Mouse (Mus musculus): Measurements from ENCODE around the gene Avl9. TPM values are rescaled to one million over a fixed set of nuclear protein-coding genes. Genes with fewer than 3 reads are reported as not detected.

Avl9 gene
- polyA plus RNA-seq, 1 experiment from 2014 or later, result 50.0 TPM

DNA sequence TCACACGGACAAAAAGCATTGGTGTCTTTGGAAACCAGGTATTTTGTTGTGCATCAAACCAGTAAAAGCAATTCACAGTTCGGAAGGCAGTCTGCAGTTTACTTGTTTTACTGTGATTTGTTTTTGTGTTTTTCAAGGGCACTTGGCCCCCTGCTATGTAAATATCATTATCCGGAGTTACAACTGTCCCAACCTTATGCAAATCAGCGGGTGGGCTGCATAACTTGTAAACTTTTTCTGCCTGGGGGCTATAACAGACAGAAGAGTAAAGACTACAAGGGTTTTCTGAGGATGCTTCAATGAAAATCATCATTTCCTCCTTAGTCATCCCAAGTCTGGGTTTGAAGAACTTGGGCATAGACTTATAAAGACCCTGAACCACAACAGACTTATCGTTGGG is 64.9 kb downstream of the Avl9 start:
- no peak for ATAC-seq (ENCODE audit: low read depth)

DNA sequence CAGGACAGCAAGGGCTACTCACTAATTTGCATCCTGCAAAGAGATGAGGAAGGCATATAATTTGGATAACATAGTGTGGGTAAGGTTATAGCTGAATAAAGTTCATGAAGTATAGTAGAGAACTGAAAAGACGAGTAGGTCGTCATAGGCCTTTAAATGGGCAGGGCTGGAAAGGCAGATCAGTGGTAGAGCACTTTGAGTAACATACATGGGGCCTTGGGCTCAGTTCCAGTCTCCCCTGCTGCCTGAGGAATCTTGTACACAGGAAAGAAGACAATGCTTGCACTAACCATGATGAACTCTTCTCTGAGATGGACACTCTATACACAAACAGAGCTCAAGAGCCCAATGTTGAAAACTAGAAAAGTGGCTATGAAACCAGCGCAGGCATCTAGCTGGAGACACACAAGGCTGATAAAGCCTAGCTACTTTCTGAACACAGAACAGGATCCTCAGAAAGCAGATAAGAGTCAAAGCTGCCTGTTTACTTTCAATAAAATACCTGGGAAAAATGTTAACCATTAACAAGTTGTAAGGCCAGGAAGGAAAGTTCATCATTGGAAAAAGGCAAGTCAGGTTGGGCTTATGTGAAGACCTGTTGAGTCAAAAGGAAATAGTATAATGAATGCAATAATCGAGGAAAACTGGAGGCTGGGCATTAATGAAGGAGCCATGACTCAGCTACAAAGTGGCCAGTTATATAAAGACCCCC is 69.0 kb downstream of the Avl9 start:
- Histone ChIP-seq H3K9ac (replicated peaks; ENCODE audit: low read depth, low read length) (no peak overlapping the region), H3K4me1 (ENCODE audit: control insufficient read depth, insufficient read depth, low read length) (no peaks in the 10 kb centered on the region), H3K36me3 (ENCODE audit: control insufficient read depth, insufficient read depth, low read length) (peaks cover 12% of the 10 kb centered on the region; the same call in 1 of the 2 replicates), H3K27ac (ENCODE audit: low read depth, low read length) (no peak overlapping the region), H3K4me2 (ENCODE audit: low read depth, low read length) (no peak overlapping the region), H3K27me3 (ENCODE audit: control insufficient read depth, insufficient read depth, low read length) (no peaks in the 10 kb centered on the region), H3K9me3 (ENCODE audit: control insufficient read depth, low read length) (no peaks in the 10 kb centered on the region), H3K4me3 (ENCODE audit: low read depth, low read length) (no peak overlapping the region)
- 93% methylated on average over 4 of the region's 4 CpGs for WGBS
- ATAC-seq (ENCODE audit: low read depth), result no peak

More for the DNA sequence above, 64.9 kb downstream of the Avl9 start:
- 94% methylated on average over 5 of the region's 5 CpGs for WGBS
- no peak overlapping the region for H3K4me2 ChIP-seq (ENCODE audit: low read depth, low read length)
- no peaks in the 10 kb centered on the region for H3K27me3 ChIP-seq (ENCODE audit: control insufficient read depth, insufficient read depth, low read length)
- H3K4me3 ChIP-seq (ENCODE audit: low read depth, low read length), result no peak overlapping the region
- no peak overlapping the region for H3K27ac ChIP-seq (ENCODE audit: low read depth, low read length)
- peaks cover 18% of the 10 kb centered on the region; the same call in 1 of the 2 replicates for H3K36me3 ChIP-seq (ENCODE audit: control insufficient read depth, insufficient read depth, low read length)
- no peaks in the 10 kb centered on the region for H3K9me3 ChIP-seq (ENCODE audit: control insufficient read depth, low read length)
- H3K9ac ChIP-seq (replicated peaks; ENCODE audit: low read depth, low read length), result no peak overlapping the region
- no peaks in the 10 kb centered on the region for H3K4me1 ChIP-seq (ENCODE audit: control insufficient read depth, insufficient read depth, low read length)

GRCm38 (mm10) chr6:56785068-56785467 is 70.4 kb downstream of the Avl9 start:
- Histone ChIP-seq H3K27me3 (ENCODE audit: control insufficient read depth, insufficient read depth, low read length) (no peaks in the 10 kb centered on the region), H3K27ac (ENCODE audit: low read depth, low read length) (no peak overlapping the region), H3K4me2 (ENCODE audit: low read depth, low read length) (no peak overlapping the region), H3K36me3 (ENCODE audit: control insufficient read depth, insufficient read depth, low read length) (peaks cover 4% of the 10 kb centered on the region; the same call in 1 of the 2 replicates), H3K4me1 (ENCODE audit: control insufficient read depth, insufficient read depth, low read length) (no peaks in the 10 kb centered on the region), H3K9me3 (ENCODE audit: control insufficient read depth, low read length) (no peaks in the 10 kb centered on the region), H3K4me3 (ENCODE audit: low read depth, low read length) (no peak overlapping the region), H3K9ac (replicated peaks; ENCODE audit: low read depth, low read length) (no peak overlapping the region)
- ATAC-seq (ENCODE audit: low read depth), result no peak
- WGBS, result 91% methylated on average over 5 of the region's 5 CpGs

DNA sequence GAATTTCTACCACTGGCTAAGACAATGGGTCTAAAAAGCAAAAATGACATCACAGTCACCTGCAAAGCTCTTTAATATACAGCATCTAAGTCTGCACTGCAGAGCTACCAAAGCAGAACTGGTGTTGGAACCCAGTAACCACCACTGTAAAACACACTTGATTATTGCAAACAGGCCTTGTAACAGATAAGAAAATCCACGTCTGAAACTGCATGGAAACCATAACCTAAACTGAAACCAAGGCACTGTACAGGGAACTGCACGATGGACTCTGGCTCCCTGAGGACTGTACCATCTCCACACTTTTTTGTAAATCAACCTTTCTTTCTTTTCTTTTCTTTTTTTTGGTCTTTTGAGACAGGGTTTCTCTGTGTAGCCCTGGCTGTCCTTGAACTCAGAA is 73.0 kb downstream of the Avl9 start:
- no peak overlapping the region for H3K4me2 ChIP-seq (ENCODE audit: low read depth, low read length)
- H3K4me1 ChIP-seq (ENCODE audit: control insufficient read depth, insufficient read depth, low read length), result no peaks in the 10 kb centered on the region
- H3K9me3 ChIP-seq (ENCODE audit: control insufficient read depth, low read length), result no peaks in the 10 kb centered on the region
- no peak overlapping the region for H3K27ac ChIP-seq (ENCODE audit: low read depth, low read length)
- no peak for ATAC-seq (ENCODE audit: low read depth)
- H3K4me3 ChIP-seq (ENCODE audit: low read depth, low read length), result no peak overlapping the region
- no peak overlapping the region for H3K9ac ChIP-seq (replicated peaks; ENCODE audit: low read depth, low read length)
- no peaks in the 10 kb centered on the region for H3K27me3 ChIP-seq (ENCODE audit: control insufficient read depth, insufficient read depth, low read length)
- H3K36me3 ChIP-seq (ENCODE audit: control insufficient read depth, insufficient read depth, low read length), result peaks cover 4% of the 10 kb centered on the region; the same call in 1 of the 2 replicates
- 91% methylated on average over 2 of the region's 2 CpGs for WGBS

DNA sequence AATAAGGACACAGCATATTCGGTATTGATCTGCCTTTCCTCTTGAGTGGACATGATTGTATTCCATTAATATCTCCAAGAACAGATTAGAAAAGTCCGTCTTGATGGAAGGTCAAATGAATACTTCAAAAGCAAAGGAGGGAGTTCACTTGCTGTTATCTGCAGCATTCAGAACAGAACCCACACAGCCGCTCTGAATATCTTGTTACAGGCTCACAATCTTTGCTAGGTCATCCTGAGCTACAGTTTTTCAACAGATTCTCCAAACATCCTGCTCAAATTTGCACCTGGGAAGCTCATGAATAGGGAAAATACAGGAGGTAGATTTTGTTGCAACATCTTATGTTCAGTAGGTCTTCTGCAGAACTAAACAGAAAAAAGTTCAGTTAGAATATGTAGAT is 74.6 kb downstream of the Avl9 start:
- peaks cover 4% of the 10 kb centered on the region; the same call in 1 of the 2 replicates for H3K36me3 ChIP-seq (ENCODE audit: control insufficient read depth, insufficient read depth, low read length)
- no peaks in the 10 kb centered on the region for H3K4me1 ChIP-seq (ENCODE audit: control insufficient read depth, insufficient read depth, low read length)
- H3K9ac ChIP-seq (replicated peaks; ENCODE audit: low read depth, low read length), result no peak overlapping the region
- 88% methylated on average over 3 of the region's 3 CpGs for WGBS
- H3K27me3 ChIP-seq (ENCODE audit: control insufficient read depth, insufficient read depth, low read length), result no peaks in the 10 kb centered on the region
- no peaks in the 10 kb centered on the region for H3K9me3 ChIP-seq (ENCODE audit: control insufficient read depth, low read length)
- no peak for ATAC-seq (ENCODE audit: low read depth)
- no peak overlapping the region for H3K4me3 ChIP-seq (ENCODE audit: low read depth, low read length)
- H3K27ac ChIP-seq (ENCODE audit: low read depth, low read length), result no peak overlapping the region
- no peak overlapping the region for H3K4me2 ChIP-seq (ENCODE audit: low read depth, low read length)

- Histone ChIP-seq H3K4me2 (ENCODE audit: low read depth, low read length) (peak overlapping the region; percentile 57; the same call in 1 of the 2 replicates), H3K27ac (ENCODE audit: low read depth, low read length) (no peak overlapping the region), H3K9me3 (ENCODE audit: control insufficient read depth, low read length) (no peaks in the 10 kb centered on the region), H3K36me3 (ENCODE audit: control insufficient read depth, insufficient read depth, low read length) (no peaks in the 10 kb centered on the region), H3K4me3 (ENCODE audit: low read depth, low read length) (no peak overlapping the region), H3K27me3 (ENCODE audit: control insufficient read depth, insufficient read depth, low read length) (no peaks in the 10 kb centered on the region), H3K4me1 (ENCODE audit: control insufficient read depth, insufficient read depth, low read length) (peaks cover 18% of the 10 kb centered on the region), H3K9ac (replicated peaks; ENCODE audit: low read depth, low read length) (no peak overlapping the region)
- ATAC-seq (ENCODE audit: low read depth), result no peak
- 86% methylated on average over 5 of the region's 5 CpGs for WGBS
These were observed 80.1 kb downstream of the Avl9 start for GRCm38 (mm10) chr6:56794834-56795233.

DNA sequence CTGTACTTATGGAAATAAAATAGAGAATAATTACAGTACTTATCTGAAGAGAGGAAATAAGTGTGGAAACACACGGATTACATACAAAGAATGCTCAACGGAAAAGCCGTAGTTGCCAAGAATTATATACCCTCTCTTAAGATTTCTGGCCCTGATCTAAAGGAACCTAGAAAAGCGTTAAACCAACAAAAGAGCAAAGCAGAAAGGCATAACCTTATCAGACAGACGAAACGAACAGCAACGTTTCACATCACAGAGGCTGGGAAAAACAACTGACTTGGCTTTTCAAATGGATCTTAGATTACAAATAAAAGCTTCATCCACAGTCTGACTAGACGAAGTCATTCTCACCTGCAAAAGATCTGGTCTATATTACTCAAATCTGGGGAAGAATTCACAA is 81.5 kb downstream of the Avl9 start:
- Histone ChIP-seq H3K4me2 (ENCODE audit: low read depth, low read length) (peak overlapping the region; percentile 57), H3K9me3 (ENCODE audit: control insufficient read depth, low read length) (no peaks in the 10 kb centered on the region), H3K27me3 (ENCODE audit: control insufficient read depth, insufficient read depth, low read length) (no peaks in the 10 kb centered on the region), H3K9ac (replicated peaks; ENCODE audit: low read depth, low read length) (peak overlapping the region; percentile 95; the same call in 1 of the 2 replicates), H3K36me3 (ENCODE audit: control insufficient read depth, insufficient read depth, low read length) (no peaks in the 10 kb centered on the region), H3K4me1 (ENCODE audit: control insufficient read depth, insufficient read depth, low read length) (peaks cover 18% of the 10 kb centered on the region), H3K4me3 (ENCODE audit: low read depth, low read length) (peak overlapping the region; percentile 77), H3K27ac (ENCODE audit: low read depth, low read length) (no peak overlapping the region; the same call in 1 of the 2 replicates)
- no peak for ATAC-seq (ENCODE audit: low read depth)
- 7% methylated on average over 8 of the region's 8 CpGs for WGBS

- H3K27me3 ChIP-seq (ENCODE audit: control insufficient read depth, insufficient read depth, low read length), result no peaks in the 10 kb centered on the region
- peaks cover 18% of the 10 kb centered on the region for H3K4me1 ChIP-seq (ENCODE audit: control insufficient read depth, insufficient read depth, low read length)
- peak overlapping the region; percentile 95 for H3K9ac ChIP-seq (replicated peaks; ENCODE audit: low read depth, low read length)
- under 1% methylated on average over 16 of the region's 16 CpGs for WGBS
- H3K4me3 ChIP-seq (ENCODE audit: low read depth, low read length), result peak overlapping the region; percentile 77
- no peaks in the 10 kb centered on the region for H3K9me3 ChIP-seq (ENCODE audit: control insufficient read depth, low read length)
- no peaks in the 10 kb centered on the region for H3K36me3 ChIP-seq (ENCODE audit: control insufficient read depth, insufficient read depth, low read length)
- H3K27ac ChIP-seq (ENCODE audit: low read depth, low read length), result peak overlapping the region; percentile 99
- H3K4me2 ChIP-seq (ENCODE audit: low read depth, low read length), result peak overlapping the region; percentile 57
- ATAC-seq (ENCODE audit: low read depth), result peak; percentile 18
These were observed 82.0 kb downstream of the Avl9 start for GRCm38 (mm10) chr6:56796668-56797141.

DNA sequence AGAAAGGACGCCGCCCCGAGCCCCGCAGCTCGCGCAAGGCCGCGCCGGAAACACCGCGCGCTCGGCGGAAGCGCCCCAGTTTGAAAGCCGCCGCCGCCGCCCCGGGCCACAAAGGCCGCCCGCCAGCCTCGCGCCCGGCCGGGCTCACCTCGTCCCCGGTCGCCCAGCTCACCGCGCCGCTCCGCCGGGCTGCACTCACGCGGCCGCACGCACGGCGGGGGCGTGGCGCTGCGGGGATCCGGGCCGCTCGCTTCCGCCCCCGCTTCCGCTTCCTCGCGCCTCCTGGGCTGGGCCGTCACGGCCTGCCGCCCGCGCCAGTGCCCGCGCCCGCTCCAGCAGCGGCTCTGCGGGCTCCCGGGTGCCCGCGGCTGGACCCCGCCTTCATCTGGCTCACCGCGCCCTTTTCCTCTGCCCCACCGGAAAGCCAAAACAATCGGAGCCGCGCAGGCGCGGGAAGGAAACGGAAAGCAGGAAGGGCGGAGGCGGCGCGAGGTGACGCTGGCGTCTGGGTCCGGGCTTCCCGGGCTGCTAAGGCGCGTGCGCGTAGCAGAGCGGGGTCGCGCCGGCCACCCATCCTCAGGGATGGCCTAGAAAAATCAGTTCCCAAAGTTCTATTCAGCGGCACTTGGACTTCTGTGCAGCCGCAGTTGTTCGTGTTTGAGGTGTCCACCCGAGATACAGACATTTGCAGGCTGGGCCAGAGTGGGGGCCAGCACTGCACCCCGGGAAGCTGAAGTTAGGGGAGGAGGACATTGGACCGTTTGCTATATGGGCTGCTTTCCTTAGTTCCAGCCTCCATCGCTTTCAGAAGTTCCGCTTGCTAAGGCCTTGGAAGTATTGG is 82.8 kb downstream of the Avl9 start, which contains the start of gene Kbtbd2:
Gene Kbtbd2, minus strand, starts transcription at position 503 of the 841 bp plus-strand sequence.
- H3K9me3 ChIP-seq (ENCODE audit: control insufficient read depth, low read length), result no peaks in the 10 kb centered on the region
- peaks cover 18% of the 10 kb centered on the region for H3K4me1 ChIP-seq (ENCODE audit: control insufficient read depth, insufficient read depth, low read length)
- H3K4me3 ChIP-seq (ENCODE audit: low read depth, low read length), result peak within 1 kb of the TSS; percentile 77
- peak; percentile 96 for ATAC-seq (ENCODE audit: low read depth)
- H3K27me3 ChIP-seq (ENCODE audit: control insufficient read depth, insufficient read depth, low read length), result no peaks in the 10 kb centered on the region
- no peaks in the 10 kb centered on the region for H3K36me3 ChIP-seq (ENCODE audit: control insufficient read depth, insufficient read depth, low read length)
- peak within 1 kb of the TSS; percentile 77 for H3K4me2 ChIP-seq (ENCODE audit: low read depth, low read length)
- peak within 1 kb of the TSS; percentile 99 for H3K27ac ChIP-seq (ENCODE audit: low read depth, low read length)
- WGBS, result under 1% methylated on average over 64 of the region's 98 CpGs
- peak within 1 kb of the TSS; percentile 95 for H3K9ac ChIP-seq (replicated peaks; ENCODE audit: low read depth, low read length)

All from neural tube, embryonic 14.5 days (tissue).